Mouse (Mus musculus) gastrocnemius, postnatal 10 days (tissue): Measurements from ENCODE around the gene Rab37. TPM values are rescaled to one million over a fixed set of nuclear protein-coding genes. Genes with fewer than 3 reads are reported as not detected.

Experiments
- DNase-seq: peaks from one replicate; pipeline ENCODE4 v3.0.0; 2021; ENCODE audit warnings: mixed read lengths
- total RNA-seq, 2 experiments: library from RNA; stranded (reverse); gene quantifications; 2 replicates each; pipeline ENCODE4 v1.2.3; 2021

The Rab37 gene
- total RNA-seq, 2 experiments from 2014 or later = 0.21 to 0.77 TPM

GRCm38 (mm10) chr11:115086213-115086612 lies 5.0 kb upstream of the Rab37 start:
- DNase-seq = no peak

GRCm38 (mm10) chr11:115089853-115090252 lies 1.4 kb upstream of the Rab37 start:
- no peak for DNase-seq

DNA sequence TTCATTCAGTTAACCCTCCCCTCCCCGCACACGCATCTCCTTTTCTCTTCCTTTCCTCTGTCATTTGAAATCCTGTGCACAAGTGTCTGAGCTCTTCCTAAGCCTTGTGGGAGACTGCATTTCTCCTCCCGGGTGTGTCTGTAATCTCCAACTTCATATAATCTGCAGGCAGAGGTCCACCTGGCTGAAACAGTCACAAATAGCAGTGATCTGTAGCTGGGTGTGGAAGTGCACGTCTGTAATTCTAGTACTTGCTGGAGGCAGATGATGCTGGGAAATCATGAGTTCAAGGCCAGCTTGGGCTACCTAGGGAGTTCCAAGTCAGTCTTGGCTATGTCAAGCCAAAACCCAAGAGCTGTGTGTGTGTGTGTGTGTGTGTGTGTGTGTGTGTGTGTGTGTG lies 909 bp downstream of the Rab37 start:
- DNase-seq = no peak

- no peak for DNase-seq
Observed at GRCm38 (mm10) chr11:115098203-115098932, 7.1 kb downstream of the Rab37 start.

- DNase-seq = no peak
Observed at GRCm38 (mm10) chr11:115099241-115099840, 8.1 kb downstream of the Rab37 start.

- DNase-seq = no peak
Observed at GRCm38 (mm10) chr11:115100032-115100621, 8.9 kb downstream of the Rab37 start.

GRCm38 (mm10) chr11:115100741-115101140 lies 9.5 kb downstream of the Rab37 start:
- no peak for DNase-seq

- no peak for DNase-seq
Observed at GRCm38 (mm10) chr11:115101615-115102051, 10.4 kb downstream of the Rab37 start.

- no peak for DNase-seq
Observed at GRCm38 (mm10) chr11:115102116-115102515, 10.9 kb downstream of the Rab37 start.

- DNase-seq = no peak
Observed at GRCm38 (mm10) chr11:115103470-115104413, 12.5 kb downstream of the Rab37 start.

DNA sequence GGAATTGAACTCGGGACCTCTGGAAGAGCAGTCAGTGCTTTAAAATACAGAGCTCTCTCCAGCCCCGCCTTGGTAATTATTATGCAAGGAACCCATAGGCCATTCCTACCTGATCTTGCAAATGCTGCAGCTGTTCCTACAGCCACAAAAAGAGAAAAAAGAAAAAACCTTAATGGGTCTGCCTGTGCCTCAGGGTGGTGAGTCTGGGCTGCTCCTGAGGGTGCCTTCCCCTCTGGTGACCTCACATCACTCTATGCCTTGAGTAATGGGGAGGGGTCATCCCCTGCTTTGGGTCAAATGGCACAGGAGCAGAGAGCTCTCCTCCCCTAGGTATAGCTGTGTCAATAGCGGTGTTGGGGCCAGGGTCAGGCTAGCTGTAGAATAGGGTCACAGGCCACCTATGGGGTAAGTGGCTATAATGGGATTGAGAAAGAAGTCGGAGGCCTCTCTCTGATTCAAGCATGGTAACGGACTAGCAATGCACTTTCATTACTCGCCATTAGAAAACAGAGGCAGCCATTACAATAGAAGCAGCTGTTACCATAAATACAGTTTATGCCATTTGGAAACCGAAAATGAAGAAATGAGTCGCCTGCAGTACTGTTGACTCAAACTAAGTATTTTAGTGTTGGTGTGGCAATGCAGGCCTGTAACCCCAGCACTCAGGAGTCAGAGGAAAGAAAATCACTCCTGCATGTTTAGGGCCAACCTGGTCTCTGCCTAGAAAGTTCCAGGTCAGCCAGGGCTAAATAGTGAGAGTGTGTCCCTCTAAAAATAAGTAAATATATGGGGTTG lies 13.7 kb downstream of the Rab37 start:
- no peak for DNase-seq

DNA sequence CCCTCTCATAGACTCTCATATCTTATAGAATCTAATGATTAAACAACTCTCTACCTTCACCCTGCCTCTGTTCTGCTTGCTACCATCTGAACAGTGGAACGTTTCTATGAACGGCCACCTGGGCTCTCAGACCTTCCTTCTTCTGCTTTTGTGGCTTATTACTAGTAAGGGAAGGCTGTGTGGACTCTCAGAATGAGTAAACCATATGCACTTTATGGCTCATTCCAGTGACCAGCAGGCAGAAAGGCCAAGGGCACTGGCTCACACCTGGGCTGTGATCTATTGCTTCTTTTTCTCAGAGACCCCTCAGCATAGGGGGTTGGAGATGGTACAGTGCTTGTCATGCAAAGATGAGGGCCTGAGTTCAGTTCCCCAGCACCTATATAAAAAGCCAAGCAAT lies 15.4 kb downstream of the Rab37 start:
- no peak for DNase-seq

GRCm38 (mm10) chr11:115107403-115107916 lies 16.2 kb downstream of the Rab37 start:
- no peak for DNase-seq

- DNase-seq = no peak
Observed at GRCm38 (mm10) chr11:115108176-115108575, 16.9 kb downstream of the Rab37 start.

DNA sequence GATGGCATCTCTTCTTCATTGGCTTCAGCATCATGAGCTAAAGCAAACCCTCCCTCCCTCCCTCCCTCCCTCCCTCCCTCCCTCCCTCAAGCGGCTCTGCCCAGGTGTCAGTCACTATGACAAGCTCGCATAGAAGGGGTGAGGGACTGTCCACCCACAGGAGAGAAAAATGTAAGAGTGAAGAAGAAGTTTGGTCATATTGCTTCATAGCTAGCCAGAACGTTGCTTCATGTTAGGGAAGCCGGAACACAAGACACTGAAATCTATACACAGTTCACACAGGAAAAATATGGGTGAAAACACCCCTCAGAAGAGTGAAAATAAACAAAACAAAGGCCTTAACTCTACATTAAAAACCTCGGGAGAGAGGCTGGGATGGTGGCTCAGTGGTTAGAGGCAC lies 19.0 kb downstream of the Rab37 start:
- DNase-seq = no peak

GRCm38 (mm10) chr11:115112196-115112595 lies 21.0 kb downstream of the Rab37 start:
- DNase-seq = no peak

DNA sequence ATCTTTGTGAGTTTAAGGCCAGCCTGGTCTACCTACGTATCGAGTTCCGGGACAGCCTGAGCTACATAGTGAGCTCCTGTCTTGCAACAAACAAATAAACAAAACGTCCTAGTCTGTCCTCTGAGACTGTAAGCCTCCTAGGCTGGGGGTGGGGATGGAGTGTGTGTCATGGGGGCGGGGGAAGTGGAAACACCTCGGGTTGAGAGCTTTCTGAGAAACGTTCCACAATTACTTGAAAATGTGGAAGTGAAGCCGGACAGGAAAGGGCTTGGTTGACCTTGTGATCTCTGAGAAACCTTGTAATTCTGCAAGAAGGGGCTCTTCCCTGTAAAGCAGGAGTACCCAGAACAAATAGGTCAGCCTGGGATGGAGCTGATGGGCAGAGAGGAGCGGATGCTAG lies 28.2 kb downstream of the Rab37 start:
- DNase-seq = no peak

DNA sequence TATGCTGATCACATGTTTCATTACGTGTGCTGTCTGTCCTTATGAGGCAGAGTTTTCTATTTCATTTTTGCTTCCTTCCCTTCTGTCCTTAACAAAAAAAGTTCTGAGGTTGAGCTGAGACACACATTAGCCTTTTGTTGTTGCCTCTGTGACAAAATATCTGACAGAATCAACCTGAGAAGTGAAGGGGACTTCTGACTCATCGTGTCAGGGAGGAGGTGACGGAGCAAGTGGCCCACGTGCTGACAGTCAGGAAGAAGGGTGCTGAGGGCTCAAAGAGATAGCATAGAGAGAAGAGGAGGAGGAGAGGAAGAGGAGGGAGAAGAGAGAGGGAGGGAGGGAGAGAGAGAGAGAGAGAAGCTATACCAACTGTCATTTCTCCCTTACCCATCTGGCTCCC lies 37.3 kb downstream of the Rab37 start:
- no peak for DNase-seq

- no peak for DNase-seq
Observed at GRCm38 (mm10) chr11:115129508-115130126, 38.4 kb downstream of the Rab37 start.

DNA sequence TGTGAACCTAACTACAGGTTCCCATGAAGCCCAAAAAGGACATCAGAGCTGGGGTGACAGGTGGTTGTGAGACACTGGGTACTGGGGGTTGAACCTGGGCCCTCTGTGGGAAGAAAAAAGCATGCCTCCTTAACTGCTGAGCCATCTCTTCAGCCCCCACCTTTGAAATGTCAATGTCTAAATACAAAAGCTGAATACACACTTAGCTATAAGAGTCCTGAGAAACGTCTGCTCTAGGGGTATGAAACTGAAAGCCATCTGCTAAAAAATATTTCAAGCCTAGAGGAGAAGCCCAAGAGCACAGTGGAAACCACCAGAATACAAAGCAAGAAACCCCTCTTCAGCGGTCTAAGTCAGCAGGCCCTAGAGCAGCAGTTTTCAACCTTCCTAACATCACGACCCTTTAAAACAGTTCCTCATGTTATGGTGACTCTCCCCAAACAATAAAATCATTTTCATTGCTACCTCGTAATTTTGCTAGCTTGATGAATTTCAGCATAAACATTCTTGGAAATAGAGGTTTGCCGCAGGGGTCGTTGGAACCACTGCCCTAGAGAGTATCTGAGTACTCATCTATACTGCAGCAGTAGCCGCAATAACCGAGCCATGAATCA lies 40.6 kb downstream of the Rab37 start:
- DNase-seq = no peak
